Mouse (Mus musculus): ENCODE data around the gene Arnt. TPM values are rescaled to one million over a fixed set of nuclear protein-coding genes. Genes with fewer than 3 reads are reported as not detected.

Gene Arnt
- polyA plus RNA-seq, 1 experiment from 2014 or later = 52.8 TPM

DNA sequence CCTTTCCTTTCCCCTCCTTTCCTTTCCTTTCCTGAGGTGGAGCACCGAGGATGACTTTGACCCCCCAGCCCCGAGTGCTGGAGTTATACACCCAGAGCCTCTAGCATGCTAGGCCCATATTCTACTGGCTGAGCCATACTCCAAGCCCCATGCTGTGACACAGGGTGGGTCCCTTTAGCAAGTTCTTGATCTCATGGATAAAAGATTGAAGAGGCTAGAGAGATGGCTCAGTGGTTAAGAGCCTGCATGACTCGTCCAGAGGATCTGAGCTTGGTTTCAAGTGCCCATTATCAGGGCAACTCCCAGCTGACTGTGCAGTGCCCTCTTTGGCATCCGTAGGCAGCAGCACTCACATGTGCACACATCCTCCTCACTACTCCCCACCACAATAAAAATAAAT is 11.1 kb downstream of the Arnt start:
- ATAC-seq (ENCODE audit: low read depth) = no peak
- Histone ChIP-seq H3K4me2 (ENCODE audit: low read depth, low read length) (no peak overlapping the region), H3K4me3 (ENCODE audit: low read length) (no peak overlapping the region), H3K4me1 (replicated peaks; ENCODE audit: control insufficient read depth, insufficient read depth, low read length) (no peaks in the 10 kb centered on the region), H3K9ac (ENCODE audit: low read length) (no peak overlapping the region), H3K27me3 (ENCODE audit: control insufficient read depth, insufficient read depth, low read depth, low read length) (no peaks in the 10 kb centered on the region), H3K27ac (ENCODE audit: low read length) (no peak overlapping the region), H3K9me3 (ENCODE audit: control insufficient read depth, low read length) (no peaks in the 10 kb centered on the region), H3K36me3 (ENCODE audit: control insufficient read depth, insufficient read depth, low read length) (peaks cover 2% of the 10 kb centered on the region; the same call in 1 of the 2 replicates)
- 69% methylated on average over 4 of the region's 4 CpGs for WGBS

DNA sequence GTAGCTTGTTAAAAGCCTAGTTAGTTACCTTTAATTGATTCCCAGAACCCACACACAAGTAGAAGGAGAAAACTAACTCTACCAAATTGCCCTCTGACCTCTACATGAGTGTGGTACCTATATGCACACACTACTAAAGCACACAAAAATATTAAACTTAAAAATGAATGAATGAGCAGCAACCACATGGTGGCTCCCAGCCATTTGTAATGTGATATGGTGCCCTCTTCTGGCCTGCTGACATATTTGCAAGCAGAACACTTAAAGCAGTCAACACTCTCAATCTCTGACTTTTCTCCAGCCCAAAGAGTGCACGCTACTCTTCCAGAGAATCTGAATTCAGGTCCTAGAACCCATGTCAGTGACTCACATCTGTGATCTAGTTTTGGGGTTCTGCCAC is 16.2 kb downstream of the Arnt start:
- H3K36me3 ChIP-seq (ENCODE audit: control insufficient read depth, insufficient read depth, low read length) = peaks cover 13% of the 10 kb centered on the region
- no peaks in the 10 kb centered on the region for H3K4me1 ChIP-seq (replicated peaks; ENCODE audit: control insufficient read depth, insufficient read depth, low read length)
- no peak overlapping the region for H3K9ac ChIP-seq (ENCODE audit: low read length)
- 33% methylated on average over 1 of the region's 1 CpGs for WGBS
- ATAC-seq (ENCODE audit: low read depth) = no peak
- no peak overlapping the region for H3K27ac ChIP-seq (ENCODE audit: low read length)
- H3K4me2 ChIP-seq (ENCODE audit: low read depth, low read length) = no peak overlapping the region
- H3K27me3 ChIP-seq (ENCODE audit: control insufficient read depth, insufficient read depth, low read depth, low read length) = no peaks in the 10 kb centered on the region
- H3K9me3 ChIP-seq (ENCODE audit: control insufficient read depth, low read length) = no peaks in the 10 kb centered on the region
- H3K4me3 ChIP-seq (ENCODE audit: low read length) = no peak overlapping the region

DNA sequence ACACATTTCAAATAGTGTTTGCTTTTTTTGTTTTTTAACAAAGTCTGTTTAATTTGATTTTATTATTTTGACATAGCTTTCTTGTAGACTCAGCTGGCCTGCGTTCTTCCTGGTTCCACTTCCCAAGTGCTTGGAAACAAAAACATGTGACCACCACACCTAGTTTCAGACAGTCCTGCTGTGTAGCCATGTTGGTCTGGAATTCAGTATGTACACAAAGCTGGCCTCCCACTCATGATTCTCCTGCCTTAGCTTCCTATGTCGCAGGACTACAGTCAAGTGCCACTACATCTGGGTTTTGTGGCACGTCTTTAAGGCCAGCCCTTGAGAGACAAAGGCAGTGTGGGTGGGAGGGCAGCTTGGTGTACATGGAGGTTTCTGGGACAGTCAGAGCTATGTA is 16.7 kb downstream of the Arnt start:
- H3K9ac ChIP-seq (ENCODE audit: low read length) = no peak overlapping the region
- peak overlapping the region; percentile 13; the same call in 1 of the 2 replicates for H3K27ac ChIP-seq (ENCODE audit: low read length)
- no peaks in the 10 kb centered on the region for H3K27me3 ChIP-seq (ENCODE audit: control insufficient read depth, insufficient read depth, low read depth, low read length)
- no peaks in the 10 kb centered on the region for H3K9me3 ChIP-seq (ENCODE audit: control insufficient read depth, low read length)
- WGBS = 67% methylated on average over 3 of the region's 3 CpGs
- no peaks in the 10 kb centered on the region for H3K4me1 ChIP-seq (replicated peaks; ENCODE audit: control insufficient read depth, insufficient read depth, low read length)
- no peak overlapping the region for H3K4me2 ChIP-seq (ENCODE audit: low read depth, low read length)
- no peak overlapping the region for H3K4me3 ChIP-seq (ENCODE audit: low read length)
- H3K36me3 ChIP-seq (ENCODE audit: control insufficient read depth, insufficient read depth, low read length) = peaks cover 13% of the 10 kb centered on the region
- ATAC-seq (ENCODE audit: low read depth) = no peak; the same call in 1 of the 2 replicates

DNA sequence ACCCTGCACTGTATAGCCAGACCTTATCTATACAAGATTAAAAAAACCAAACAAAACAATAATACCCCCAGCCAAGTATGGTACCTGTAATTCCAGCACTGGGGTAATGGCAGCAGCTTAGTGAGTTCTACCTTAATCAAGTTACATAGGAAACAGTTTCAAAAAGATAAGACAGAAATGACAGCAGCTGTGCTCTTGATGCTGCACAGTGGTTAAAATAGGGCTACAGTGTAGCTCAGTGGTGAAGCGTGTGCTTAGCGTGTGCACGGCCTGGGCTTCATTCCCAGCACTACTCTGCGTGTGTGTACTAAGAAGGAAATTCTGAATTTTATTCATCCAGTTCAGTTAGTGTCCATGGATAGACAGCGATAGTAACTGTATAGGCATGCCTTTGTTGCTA is 22.2 kb downstream of the Arnt start:
- Histone ChIP-seq H3K4me3 (ENCODE audit: low read length) (no peak overlapping the region), H3K4me2 (ENCODE audit: low read depth, low read length) (no peak overlapping the region), H3K9me3 (ENCODE audit: control insufficient read depth, low read length) (no peaks in the 10 kb centered on the region), H3K27ac (ENCODE audit: low read length) (no peak overlapping the region), H3K27me3 (ENCODE audit: control insufficient read depth, insufficient read depth, low read depth, low read length) (no peaks in the 10 kb centered on the region), H3K9ac (ENCODE audit: low read length) (no peak overlapping the region), H3K4me1 (replicated peaks; ENCODE audit: control insufficient read depth, insufficient read depth, low read length) (no peaks in the 10 kb centered on the region), H3K36me3 (ENCODE audit: control insufficient read depth, insufficient read depth, low read length) (peaks cover 6% of the 10 kb centered on the region)
- ATAC-seq (ENCODE audit: low read depth) = no peak
- 97% methylated on average over 5 of the region's 5 CpGs for WGBS

DNA sequence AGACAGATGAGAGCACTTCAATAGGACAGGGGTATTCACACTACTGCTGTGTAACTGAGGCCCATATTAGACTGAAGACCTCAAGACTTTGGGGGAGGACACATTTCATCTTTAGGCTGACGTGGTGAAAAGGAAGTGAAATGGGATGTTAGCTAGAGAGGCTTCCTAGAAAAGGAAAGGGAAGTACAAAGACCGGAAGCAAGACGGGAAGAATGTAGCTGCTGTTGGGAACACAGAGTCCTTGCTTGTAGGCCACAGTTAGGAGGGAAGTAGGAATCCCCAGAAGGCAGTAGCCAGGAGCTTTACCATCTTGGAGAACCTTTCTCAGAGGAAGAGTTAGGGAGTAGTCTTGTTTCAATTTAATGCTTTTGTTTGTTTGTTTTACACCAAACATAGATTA is 23.6 kb downstream of the Arnt start:
- no peak overlapping the region for H3K4me2 ChIP-seq (ENCODE audit: low read depth, low read length)
- peaks cover 5% of the 10 kb centered on the region for H3K36me3 ChIP-seq (ENCODE audit: control insufficient read depth, insufficient read depth, low read length)
- H3K4me1 ChIP-seq (replicated peaks; ENCODE audit: control insufficient read depth, insufficient read depth, low read length) = no peaks in the 10 kb centered on the region
- H3K27me3 ChIP-seq (ENCODE audit: control insufficient read depth, insufficient read depth, low read depth, low read length) = no peaks in the 10 kb centered on the region
- H3K4me3 ChIP-seq (ENCODE audit: low read length) = no peak overlapping the region
- H3K9me3 ChIP-seq (ENCODE audit: control insufficient read depth, low read length) = no peaks in the 10 kb centered on the region
- H3K27ac ChIP-seq (ENCODE audit: low read length) = no peak overlapping the region; the same call in 1 of the 2 replicates
- ATAC-seq (ENCODE audit: low read depth) = no peak
- no peak overlapping the region for H3K9ac ChIP-seq (ENCODE audit: low read length)
- WGBS = 67% methylated on average over 3 of the region's 3 CpGs

DNA sequence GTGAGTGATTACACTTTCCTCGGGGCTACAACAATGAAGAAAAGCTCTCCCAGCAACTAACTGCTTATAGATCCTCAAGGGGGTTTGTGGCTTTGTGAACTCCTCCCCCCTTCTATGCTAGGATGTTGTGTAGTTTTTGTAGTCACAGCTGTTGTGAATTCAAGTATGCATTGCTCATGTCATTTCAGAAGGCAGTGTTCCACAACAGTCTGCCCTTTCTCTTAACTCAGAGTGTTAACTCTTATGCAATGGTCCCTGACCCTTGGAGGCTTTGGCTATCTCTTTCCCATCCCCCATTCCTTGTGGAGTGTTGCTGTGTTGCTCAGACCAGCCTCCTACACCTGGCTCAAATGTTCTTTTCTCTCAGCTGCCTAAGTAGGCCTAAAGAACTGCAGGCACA is 25.2 kb downstream of the Arnt start:
- no peak for ATAC-seq (ENCODE audit: low read depth)
- H3K9me3 ChIP-seq (ENCODE audit: control insufficient read depth, low read length) = no peaks in the 10 kb centered on the region
- no peak overlapping the region for H3K4me3 ChIP-seq (ENCODE audit: low read length)
- H3K4me2 ChIP-seq (ENCODE audit: low read depth, low read length) = no peak overlapping the region
- peaks cover 2% of the 10 kb centered on the region; the same call in 1 of the 2 replicates for H3K36me3 ChIP-seq (ENCODE audit: control insufficient read depth, insufficient read depth, low read length)
- WGBS = 73% methylated on average over 1 of the region's 1 CpGs
- no peaks in the 10 kb centered on the region for H3K27me3 ChIP-seq (ENCODE audit: control insufficient read depth, insufficient read depth, low read depth, low read length)
- no peak overlapping the region for H3K9ac ChIP-seq (ENCODE audit: low read length)
- H3K27ac ChIP-seq (ENCODE audit: low read length) = no peak overlapping the region
- H3K4me1 ChIP-seq (replicated peaks; ENCODE audit: control insufficient read depth, insufficient read depth, low read length) = no peaks in the 10 kb centered on the region

DNA sequence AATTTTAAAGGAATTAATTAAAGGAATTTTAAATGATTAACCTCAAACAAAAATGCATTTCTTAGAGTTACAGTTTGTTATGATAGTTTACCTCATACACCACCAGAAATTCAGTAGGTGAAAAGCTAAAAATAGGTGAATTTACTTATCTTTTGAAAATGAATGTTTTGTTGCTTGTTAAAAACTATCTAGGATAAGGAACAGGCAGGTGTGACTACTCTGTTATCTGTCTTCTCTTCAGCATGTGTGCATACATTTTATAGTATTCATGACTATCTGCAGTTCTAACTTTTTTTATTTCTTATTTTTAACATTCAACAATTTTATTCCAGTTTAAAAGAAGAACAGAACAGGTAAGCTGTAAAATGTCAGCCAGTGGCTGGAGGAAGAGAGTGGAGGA is 29.7 kb downstream of the Arnt start:
- H3K27me3 ChIP-seq (ENCODE audit: control insufficient read depth, insufficient read depth, low read depth, low read length) = no peaks in the 10 kb centered on the region
- no peak for ATAC-seq (ENCODE audit: low read depth)
- H3K4me1 ChIP-seq (replicated peaks; ENCODE audit: control insufficient read depth, insufficient read depth, low read length) = no peaks in the 10 kb centered on the region
- H3K4me3 ChIP-seq (ENCODE audit: low read length) = no peak overlapping the region
- no peak overlapping the region for H3K9ac ChIP-seq (ENCODE audit: low read length)
- no peak overlapping the region for H3K27ac ChIP-seq (ENCODE audit: low read length)
- H3K4me2 ChIP-seq (ENCODE audit: low read depth, low read length) = no peak overlapping the region
- H3K36me3 ChIP-seq (ENCODE audit: control insufficient read depth, insufficient read depth, low read length) = peaks cover 5% of the 10 kb centered on the region
- no peaks in the 10 kb centered on the region for H3K9me3 ChIP-seq (ENCODE audit: control insufficient read depth, low read length)

DNA sequence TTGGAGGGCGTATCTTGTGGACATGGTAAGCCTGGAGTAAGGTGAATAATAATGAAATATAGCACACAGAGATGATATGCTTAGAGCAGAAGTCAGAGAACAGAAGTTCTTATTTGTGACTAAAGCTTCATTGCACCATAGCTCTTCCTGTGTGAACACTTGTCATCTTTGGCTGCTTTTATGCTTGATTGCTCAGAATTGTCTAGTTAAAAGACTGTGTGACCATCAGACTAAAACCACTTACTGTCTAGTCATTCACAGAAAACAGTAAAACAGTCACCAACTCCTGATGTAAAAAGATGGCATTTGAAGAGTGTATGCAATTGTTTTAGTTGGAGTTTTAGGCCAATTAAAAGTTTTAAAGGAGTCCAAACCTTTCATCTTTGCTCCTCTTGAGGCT is 44.8 kb downstream of the Arnt start:
- ATAC-seq (ENCODE audit: low read depth) = no peak
- Histone ChIP-seq H3K9ac (ENCODE audit: low read length) (no peak overlapping the region), H3K9me3 (ENCODE audit: control insufficient read depth, low read length) (no peaks in the 10 kb centered on the region), H3K4me3 (ENCODE audit: low read length) (no peak overlapping the region), H3K27ac (ENCODE audit: low read length) (no peak overlapping the region), H3K4me2 (ENCODE audit: low read depth, low read length) (no peak overlapping the region), H3K27me3 (ENCODE audit: control insufficient read depth, insufficient read depth, low read depth, low read length) (no peaks in the 10 kb centered on the region), H3K4me1 (replicated peaks; ENCODE audit: control insufficient read depth, insufficient read depth, low read length) (no peaks in the 10 kb centered on the region), H3K36me3 (ENCODE audit: control insufficient read depth, insufficient read depth, low read length) (peaks cover 29% of the 10 kb centered on the region)
- 97% methylated on average over 1 of the region's 1 CpGs for WGBS

DNA sequence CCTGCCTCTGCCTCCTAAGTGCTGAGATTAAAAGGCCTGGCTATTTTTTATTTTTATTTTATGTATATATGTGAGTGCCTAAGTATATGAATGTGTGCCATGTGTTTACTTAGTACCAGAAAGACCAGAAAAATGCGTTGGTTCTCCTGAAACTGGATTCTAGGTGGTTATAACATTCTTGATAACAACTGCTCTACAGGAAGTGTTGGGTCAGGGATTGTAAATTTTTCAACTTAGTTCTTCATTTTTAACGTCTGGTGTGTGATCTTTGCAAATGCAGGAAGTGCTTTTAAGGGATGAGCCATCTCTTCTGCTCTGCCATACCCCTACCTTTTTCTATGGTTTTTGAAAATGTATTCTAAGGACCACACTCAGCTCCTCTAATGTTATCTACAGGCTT is 52.2 kb downstream of the Arnt start:
- Histone ChIP-seq H3K4me2 (ENCODE audit: low read depth, low read length) (no peak overlapping the region), H3K4me1 (replicated peaks; ENCODE audit: control insufficient read depth, insufficient read depth, low read length) (no peaks in the 10 kb centered on the region), H3K27me3 (ENCODE audit: control insufficient read depth, insufficient read depth, low read depth, low read length) (no peaks in the 10 kb centered on the region), H3K9ac (ENCODE audit: low read length) (no peak overlapping the region), H3K9me3 (ENCODE audit: control insufficient read depth, low read length) (no peaks in the 10 kb centered on the region), H3K36me3 (ENCODE audit: control insufficient read depth, insufficient read depth, low read length) (peaks cover 42% of the 10 kb centered on the region), H3K27ac (ENCODE audit: low read length) (no peak overlapping the region), H3K4me3 (ENCODE audit: low read length) (no peak overlapping the region)
- ATAC-seq (ENCODE audit: low read depth) = no peak
- WGBS = 58% methylated on average over 2 of the region's 2 CpGs

DNA sequence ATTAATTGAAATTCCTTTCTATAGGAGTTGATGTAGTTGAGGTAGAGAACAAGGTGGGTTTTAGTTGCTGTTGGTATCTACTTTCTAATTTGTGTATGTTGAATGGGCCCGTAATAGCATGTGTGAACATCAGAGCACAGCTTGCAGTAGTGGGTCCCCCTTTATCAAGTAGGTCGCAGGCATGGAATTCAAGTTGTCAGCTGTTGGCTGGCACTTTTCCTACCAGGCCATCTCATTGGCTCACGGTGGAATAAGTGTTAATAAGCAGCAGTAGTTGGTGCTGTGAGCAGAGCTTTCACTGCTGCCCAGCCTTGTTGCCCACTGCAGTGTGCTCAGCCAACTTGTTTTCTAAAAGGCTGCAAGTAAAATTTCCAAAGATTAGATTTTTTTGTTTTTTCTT is 54.5 kb downstream of the Arnt start:
- H3K4me3 ChIP-seq (ENCODE audit: low read length) = no peak overlapping the region
- no peak for ATAC-seq (ENCODE audit: low read depth)
- H3K4me2 ChIP-seq (ENCODE audit: low read depth, low read length) = no peak overlapping the region
- H3K36me3 ChIP-seq (ENCODE audit: control insufficient read depth, insufficient read depth, low read length) = peaks cover 51% of the 10 kb centered on the region
- H3K27ac ChIP-seq (ENCODE audit: low read length) = no peak overlapping the region
- H3K9ac ChIP-seq (ENCODE audit: low read length) = no peak overlapping the region
- no peaks in the 10 kb centered on the region for H3K27me3 ChIP-seq (ENCODE audit: control insufficient read depth, insufficient read depth, low read depth, low read length)
- H3K9me3 ChIP-seq (ENCODE audit: control insufficient read depth, low read length) = no peaks in the 10 kb centered on the region
- no peaks in the 10 kb centered on the region for H3K4me1 ChIP-seq (replicated peaks; ENCODE audit: control insufficient read depth, insufficient read depth, low read length)
- 83% methylated on average over 3 of the region's 3 CpGs for WGBS

Data from lung, embryonic 16.5 days (tissue).